Mouse (Mus musculus): Measurements from ENCODE around the gene Myh8. TPM values are rescaled to one million over a fixed set of nuclear protein-coding genes. Genes with fewer than 3 reads are reported as not detected.

The Myh8 gene
- polyA plus RNA-seq, 1 experiment, result 0.04 TPM

DNA sequence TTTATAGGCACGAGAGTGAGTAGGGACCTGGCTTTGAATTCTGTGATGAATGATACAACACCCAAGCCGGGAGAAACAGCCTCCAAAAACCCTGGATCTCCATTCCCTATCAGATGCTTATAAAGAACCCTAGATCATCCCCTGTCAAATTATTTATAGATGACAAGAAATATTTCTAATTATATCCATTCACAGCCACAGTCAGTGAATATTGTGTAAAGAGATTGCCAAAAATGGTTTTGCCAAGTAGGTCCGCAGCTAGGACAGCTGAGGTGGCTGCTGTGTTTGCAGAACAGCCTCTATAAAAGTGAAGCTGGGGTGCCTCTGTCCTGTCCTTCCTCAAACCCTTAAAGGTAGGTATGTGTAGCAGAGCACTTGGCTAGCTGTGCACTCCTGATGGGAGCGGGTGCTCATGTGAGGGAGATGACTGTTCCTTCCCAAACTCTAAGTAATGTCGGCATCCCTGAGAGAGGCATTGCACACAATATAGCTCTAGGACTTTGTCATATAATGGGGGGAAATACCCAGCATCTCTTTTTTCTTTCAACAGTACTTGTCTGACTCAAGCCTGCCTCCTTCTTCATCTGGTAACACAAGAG is 39.3 kb upstream of the Myh8 start, which contains the start of gene Myh4:
Myh4 (plus strand) TSS at position 549 of the 599 bp plus-strand sequence.
- Histone ChIP-seq H3K27ac (ENCODE audit: control insufficient read depth, insufficient read depth, low read length) (no peak within 1 kb of the TSS), H3K27me3 (ENCODE audit: control insufficient read depth, insufficient read depth, low read length) (no peaks in the 10 kb centered on the region), H3K36me3 (ENCODE audit: control insufficient read depth, insufficient read depth, low read length) (no peaks in the 10 kb centered on the region), H3K4me1 (replicated peaks; ENCODE audit: control insufficient read depth, insufficient read depth, low read length) (no peaks in the 10 kb centered on the region), H3K4me3 (ENCODE audit: control insufficient read depth, insufficient read depth, low read length) (no peak within 1 kb of the TSS)
- DNase-seq, result no peak
- WGBS, result 89% methylated on average over 5 of the region's 5 CpGs
- no peak for TF ChIP-seq POLR2A (IDR thresholded peaks at IDR 0.05; ENCODE audit: control insufficient read depth, extremely low read depth, insufficient read depth, low read length, poor library complexity)
- no peak for TF ChIP-seq CTCF (IDR thresholded peaks at IDR 0.05; ENCODE audit: borderline replicate concordance, control insufficient read depth, extremely low read depth, insufficient read depth, low read length, poor library complexity)

DNA sequence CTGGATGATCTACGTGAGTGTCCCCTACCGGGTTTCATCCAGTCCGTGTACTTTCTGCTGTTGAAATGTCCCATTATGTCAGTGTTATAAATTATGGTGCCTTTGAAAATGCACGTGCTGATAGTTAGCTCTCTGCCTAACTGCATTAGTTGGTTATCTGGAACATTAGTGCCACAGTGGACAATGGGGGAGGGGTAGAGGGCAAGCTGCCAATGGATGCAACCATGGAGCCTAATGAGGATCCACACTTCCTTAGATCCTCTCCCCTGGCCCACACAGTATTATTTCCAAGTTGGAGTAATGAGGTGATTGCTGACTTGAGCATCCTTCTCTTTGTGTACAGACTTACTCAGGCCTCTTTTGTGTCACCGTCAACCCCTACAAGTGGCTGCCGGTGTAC is 35.9 kb upstream of the Myh8 start:
- no peaks in the 10 kb centered on the region for H3K36me3 ChIP-seq (ENCODE audit: control insufficient read depth, insufficient read depth, low read length)
- DNase-seq, result no peak
- H3K27ac ChIP-seq (ENCODE audit: control insufficient read depth, insufficient read depth, low read length), result no peak overlapping the region
- no peaks in the 10 kb centered on the region for H3K27me3 ChIP-seq (ENCODE audit: control insufficient read depth, insufficient read depth, low read length)
- TF ChIP-seq CTCF (IDR thresholded peaks at IDR 0.05; ENCODE audit: borderline replicate concordance, control insufficient read depth, extremely low read depth, insufficient read depth, low read length, poor library complexity), result no peak
- no peak overlapping the region for H3K4me3 ChIP-seq (ENCODE audit: control insufficient read depth, insufficient read depth, low read length)
- WGBS, result 93% methylated on average over 6 of the region's 6 CpGs
- no peaks in the 10 kb centered on the region for H3K4me1 ChIP-seq (replicated peaks; ENCODE audit: control insufficient read depth, insufficient read depth, low read length)

DNA sequence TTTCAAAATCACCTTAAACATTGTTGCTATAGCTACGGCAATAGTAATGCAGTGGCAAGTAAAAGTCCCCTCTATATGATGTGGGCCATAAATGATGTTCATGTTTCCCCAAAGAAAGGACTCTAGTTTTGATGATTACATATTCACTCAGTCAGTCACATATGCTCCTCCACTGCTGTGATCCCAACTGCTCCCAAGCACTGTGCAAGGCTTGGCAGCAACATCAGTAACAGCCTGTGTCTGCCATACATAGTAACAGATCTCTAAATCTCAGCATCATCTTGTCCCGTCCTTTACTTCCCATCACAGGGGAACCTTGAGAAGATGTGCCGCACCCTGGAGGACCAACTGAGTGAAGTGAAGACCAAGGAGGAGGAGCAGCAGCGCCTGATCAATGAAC is 23.2 kb upstream of the Myh8 start:
- 92% methylated on average over 4 of the region's 4 CpGs for WGBS
- Histone ChIP-seq H3K4me3 (ENCODE audit: control insufficient read depth, insufficient read depth, low read length) (no peak overlapping the region), H3K27ac (ENCODE audit: control insufficient read depth, insufficient read depth, low read length) (no peak overlapping the region), H3K36me3 (ENCODE audit: control insufficient read depth, insufficient read depth, low read length) (no peaks in the 10 kb centered on the region), H3K27me3 (ENCODE audit: control insufficient read depth, insufficient read depth, low read length) (no peaks in the 10 kb centered on the region), H3K4me1 (replicated peaks; ENCODE audit: control insufficient read depth, insufficient read depth, low read length) (no peaks in the 10 kb centered on the region)
- TF ChIP-seq CTCF (IDR thresholded peaks at IDR 0.05; ENCODE audit: borderline replicate concordance, control insufficient read depth, extremely low read depth, insufficient read depth, low read length, poor library complexity) (no peak), POLR2A (IDR thresholded peaks at IDR 0.05; ENCODE audit: control insufficient read depth, extremely low read depth, insufficient read depth, low read length, poor library complexity) (no peak)
- DNase-seq, result no peak

DNA sequence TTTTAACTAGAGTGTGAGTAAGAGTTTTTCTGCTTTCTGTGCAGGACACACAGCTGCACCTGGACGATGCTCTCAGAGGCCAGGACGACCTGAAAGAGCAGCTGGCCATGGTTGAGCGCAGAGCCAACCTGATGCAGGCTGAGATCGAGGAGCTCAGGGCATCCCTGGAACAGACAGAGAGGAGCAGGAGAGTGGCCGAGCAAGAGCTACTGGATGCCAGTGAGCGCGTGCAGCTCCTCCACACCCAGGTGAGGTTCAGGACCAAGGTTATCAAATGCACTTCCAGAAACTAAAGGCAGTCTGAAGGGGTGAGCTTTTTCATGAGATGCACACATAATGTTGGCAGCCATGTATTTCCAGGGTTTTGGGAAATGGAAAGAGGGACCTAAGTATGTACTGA is 19.9 kb upstream of the Myh8 start:
- Histone ChIP-seq H3K27ac (ENCODE audit: control insufficient read depth, insufficient read depth, low read length) (no peak overlapping the region), H3K4me1 (replicated peaks; ENCODE audit: control insufficient read depth, insufficient read depth, low read length) (no peaks in the 10 kb centered on the region), H3K27me3 (ENCODE audit: control insufficient read depth, insufficient read depth, low read length) (no peaks in the 10 kb centered on the region), H3K36me3 (ENCODE audit: control insufficient read depth, insufficient read depth, low read length) (no peaks in the 10 kb centered on the region), H3K4me3 (ENCODE audit: control insufficient read depth, insufficient read depth, low read length) (no peak overlapping the region)
- DNase-seq, result no peak
- 87% methylated on average over 7 of the region's 7 CpGs for WGBS
- no peak for TF ChIP-seq CTCF (IDR thresholded peaks at IDR 0.05; ENCODE audit: borderline replicate concordance, control insufficient read depth, extremely low read depth, insufficient read depth, low read length, poor library complexity)
- TF ChIP-seq POLR2A (IDR thresholded peaks at IDR 0.05; ENCODE audit: control insufficient read depth, extremely low read depth, insufficient read depth, low read length, poor library complexity), result no peak

DNA sequence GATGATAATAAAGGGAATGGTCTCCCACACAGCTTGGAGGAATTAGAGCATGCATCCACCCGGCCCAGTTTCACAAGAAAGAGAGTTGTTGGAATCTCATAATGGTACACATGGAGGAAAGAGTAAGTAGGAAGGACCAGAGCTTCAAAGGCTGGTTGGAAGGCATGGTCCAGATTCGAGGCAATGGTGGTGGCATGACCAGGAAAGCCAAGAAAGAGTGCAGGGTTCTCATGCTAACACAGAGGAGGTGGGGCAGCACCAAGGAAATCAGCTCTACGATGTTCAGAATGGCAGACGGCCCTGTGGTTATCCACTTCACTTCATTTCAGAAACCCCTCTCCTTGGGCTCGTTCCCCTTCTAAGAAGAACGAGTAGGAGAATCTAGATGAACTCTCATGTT is 16.0 kb upstream of the Myh8 start:
- DNase-seq, result no peak
- H3K4me1 ChIP-seq (replicated peaks; ENCODE audit: control insufficient read depth, insufficient read depth, low read length), result no peaks in the 10 kb centered on the region
- 80% methylated on average over 6 of the region's 6 CpGs for WGBS
- H3K36me3 ChIP-seq (ENCODE audit: control insufficient read depth, insufficient read depth, low read length), result no peaks in the 10 kb centered on the region
- H3K27ac ChIP-seq (ENCODE audit: control insufficient read depth, insufficient read depth, low read length), result no peak overlapping the region
- no peaks in the 10 kb centered on the region for H3K27me3 ChIP-seq (ENCODE audit: control insufficient read depth, insufficient read depth, low read length)
- no peak overlapping the region for H3K4me3 ChIP-seq (ENCODE audit: control insufficient read depth, insufficient read depth, low read length)
- no peak for TF ChIP-seq POLR2A (IDR thresholded peaks at IDR 0.05; ENCODE audit: control insufficient read depth, extremely low read depth, insufficient read depth, low read length, poor library complexity)
- TF ChIP-seq CTCF (IDR thresholded peaks at IDR 0.05; ENCODE audit: borderline replicate concordance, control insufficient read depth, extremely low read depth, insufficient read depth, low read length, poor library complexity), result no peak

DNA sequence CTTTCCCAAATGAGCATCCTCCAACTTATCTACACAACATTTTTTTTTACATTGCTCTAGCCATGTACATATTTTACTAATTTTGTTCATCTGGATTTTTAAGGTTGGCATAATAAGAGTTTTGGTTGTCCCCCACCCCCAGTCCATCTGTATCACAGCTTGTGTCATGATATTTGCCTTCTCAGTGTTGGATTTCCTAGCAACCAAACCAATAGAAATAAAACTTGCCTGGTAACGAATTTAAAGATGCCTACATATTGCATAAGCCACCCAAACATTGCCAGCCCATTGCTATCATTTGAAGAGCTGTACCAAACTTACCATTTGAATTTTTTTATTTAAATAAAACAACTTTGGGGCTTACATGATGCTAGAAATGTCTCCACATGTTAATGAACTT is 16.5 kb downstream of the Myh8 start:
- Histone ChIP-seq H3K36me3 (ENCODE audit: control insufficient read depth, insufficient read depth, low read length) (no peaks in the 10 kb centered on the region), H3K27ac (ENCODE audit: control insufficient read depth, insufficient read depth, low read length) (no peak overlapping the region), H3K4me3 (ENCODE audit: control insufficient read depth, insufficient read depth, low read length) (no peak overlapping the region), H3K27me3 (ENCODE audit: control insufficient read depth, insufficient read depth, low read length) (no peaks in the 10 kb centered on the region), H3K4me1 (replicated peaks; ENCODE audit: control insufficient read depth, insufficient read depth, low read length) (no peaks in the 10 kb centered on the region)
- 75% methylated on average over 1 of the region's 1 CpGs for WGBS
- no peak for DNase-seq
- TF ChIP-seq CTCF (IDR thresholded peaks at IDR 0.05; ENCODE audit: borderline replicate concordance, control insufficient read depth, extremely low read depth, insufficient read depth, low read length, poor library complexity), result no peak
- TF ChIP-seq POLR2A (IDR thresholded peaks at IDR 0.05; ENCODE audit: control insufficient read depth, extremely low read depth, insufficient read depth, low read length, poor library complexity), result no peak

Data from thymus, adult 2 months (tissue).